Mouse (Mus musculus): ENCODE results near the gene Depdc7. TPM values are rescaled to one million over a fixed set of nuclear protein-coding genes. Genes with fewer than 3 reads are reported as not detected.

The Depdc7 gene
- 2.9 and 4.1 TPM in 2 replicates for polyA plus RNA-seq (2014; fragmentation: Nextera tagmentation; extraction: Ambion mirVana)

DNA sequence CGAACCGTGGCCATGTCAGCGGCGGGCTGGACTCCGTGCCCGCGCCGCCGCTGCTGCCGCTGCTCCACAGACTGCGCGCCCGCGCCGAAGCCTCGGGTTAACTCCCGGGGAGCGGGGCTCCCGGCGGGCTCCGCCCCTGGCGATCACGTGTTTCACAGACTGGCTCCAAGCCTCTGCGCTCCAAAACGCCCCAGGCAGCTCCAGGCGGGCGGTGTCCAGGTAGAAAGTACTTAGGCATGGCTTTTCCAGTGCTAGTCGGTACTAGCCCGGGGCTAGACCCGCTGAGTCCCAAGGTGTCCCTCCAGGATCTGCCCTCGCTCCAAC is at the start of gene Depdc7:
Gene Depdc7, minus strand, starts transcription at position 138 of the 324 bp plus-strand sequence.
- Histone ChIP-seq H3K27me3 (ENCODE audit: control insufficient read depth, insufficient read depth, low read length) (peaks cover 8% of the 10 kb centered on the region), H3K9me3 (ENCODE audit: control insufficient read depth, low read length) (no peaks in the 10 kb centered on the region), H3K27ac (ENCODE audit: low read depth, low read length) (no peak within 1 kb of the TSS), H3K36me3 (ENCODE audit: control insufficient read depth, insufficient read depth, low read length) (no peaks in the 10 kb centered on the region), H3K4me3 (ENCODE audit: low read depth, low read length) (peak within 1 kb of the TSS; percentile 74), H3K4me1 (ENCODE audit: control insufficient read depth, insufficient read depth, low read length) (0 out of 2 replicates have a peak, but pooled peaks cover 5% of the 10 kb centered on the region), H3K4me2 (ENCODE audit: low read depth) (peak within 1 kb of the TSS; percentile 96), H3K9ac (ENCODE audit: low read length) (peak within 1 kb of the TSS; percentile 77)
- DNase-seq (ENCODE audit: low spot score) (peak; percentile 86), ATAC-seq (ENCODE audit: insufficient read depth, low FRiP score, low TSS enrichment) (peak; percentile 89)
- WGBS: 1% methylated on average over 29 of the region's 31 CpGs

GRCm38 (mm10) chr2:104774763-104775162 is 32.1 kb upstream of the Depdc7 start:
- ATAC-seq (ENCODE audit: insufficient read depth, low FRiP score, low TSS enrichment) (no peak), DNase-seq (ENCODE audit: low spot score) (no peak)
- Histone ChIP-seq H3K4me3 (ENCODE audit: low read depth, low read length) (no peak overlapping the region), H3K4me2 (ENCODE audit: low read depth) (no peak overlapping the region), H3K4me1 (ENCODE audit: control insufficient read depth, insufficient read depth, low read length) (no peaks in the 10 kb centered on the region), H3K27me3 (ENCODE audit: control insufficient read depth, insufficient read depth, low read length) (no peaks in the 10 kb centered on the region), H3K27ac (ENCODE audit: low read depth, low read length) (no peak overlapping the region), H3K9ac (ENCODE audit: low read length) (no peak overlapping the region), H3K36me3 (ENCODE audit: control insufficient read depth, insufficient read depth, low read length) (peaks cover 5% of the 10 kb centered on the region), H3K9me3 (ENCODE audit: control insufficient read depth, low read length) (no peaks in the 10 kb centered on the region)
- 70% methylated on average over 1 of the region's 1 CpGs for WGBS

GRCm38 (mm10) chr2:104768697-104769096 is 26.0 kb upstream of the Depdc7 start:
- WGBS: 95% methylated on average over 1 of the region's 1 CpGs
- Histone ChIP-seq H3K4me2 (ENCODE audit: low read depth) (no peak overlapping the region), H3K9ac (ENCODE audit: low read length) (no peak overlapping the region), H3K27ac (ENCODE audit: low read depth, low read length) (no peak overlapping the region), H3K4me1 (ENCODE audit: control insufficient read depth, insufficient read depth, low read length) (no peaks in the 10 kb centered on the region), H3K27me3 (ENCODE audit: control insufficient read depth, insufficient read depth, low read length) (no peaks in the 10 kb centered on the region), H3K4me3 (ENCODE audit: low read depth, low read length) (no peak overlapping the region), H3K36me3 (ENCODE audit: control insufficient read depth, insufficient read depth, low read length) (peaks cover 5% of the 10 kb centered on the region), H3K9me3 (ENCODE audit: control insufficient read depth, low read length) (no peaks in the 10 kb centered on the region)
- no peak for ATAC-seq (ENCODE audit: insufficient read depth, low FRiP score, low TSS enrichment)
- no peak for DNase-seq (ENCODE audit: low spot score)

- Histone ChIP-seq H3K9ac (ENCODE audit: low read length) (no peak overlapping the region), H3K4me1 (ENCODE audit: control insufficient read depth, insufficient read depth, low read length) (no peaks in the 10 kb centered on the region), H3K4me3 (ENCODE audit: low read depth, low read length) (no peak overlapping the region), H3K27me3 (ENCODE audit: control insufficient read depth, insufficient read depth, low read length) (no peaks in the 10 kb centered on the region), H3K4me2 (ENCODE audit: low read depth) (no peak overlapping the region), H3K27ac (ENCODE audit: low read depth, low read length) (no peak overlapping the region), H3K9me3 (ENCODE audit: control insufficient read depth, low read length) (no peaks in the 10 kb centered on the region), H3K36me3 (ENCODE audit: control insufficient read depth, insufficient read depth, low read length) (peaks cover 5% of the 10 kb centered on the region)
- DNase-seq (ENCODE audit: low spot score): no peak
- no peak for ATAC-seq (ENCODE audit: insufficient read depth, low FRiP score, low TSS enrichment)
- WGBS: 91% methylated on average over 4 of the region's 4 CpGs
Measured at GRCm38 (mm10) chr2:104764018-104764417, 21.3 kb upstream of the Depdc7 start.

GRCm38 (mm10) chr2:104763134-104763703 is 20.5 kb upstream of the Depdc7 start:
- Histone ChIP-seq H3K4me1 (ENCODE audit: control insufficient read depth, insufficient read depth, low read length) (no peaks in the 10 kb centered on the region), H3K4me3 (ENCODE audit: low read depth, low read length) (no peak overlapping the region), H3K9me3 (ENCODE audit: control insufficient read depth, low read length) (no peaks in the 10 kb centered on the region), H3K36me3 (ENCODE audit: control insufficient read depth, insufficient read depth, low read length) (peaks cover 5% of the 10 kb centered on the region), H3K9ac (ENCODE audit: low read length) (no peak overlapping the region), H3K27me3 (ENCODE audit: control insufficient read depth, insufficient read depth, low read length) (no peaks in the 10 kb centered on the region), H3K4me2 (ENCODE audit: low read depth) (no peak overlapping the region), H3K27ac (ENCODE audit: low read depth, low read length) (no peak overlapping the region)
- no peak for ATAC-seq (ENCODE audit: insufficient read depth, low FRiP score, low TSS enrichment)
- WGBS: 84% methylated on average over 8 of the region's 8 CpGs
- DNase-seq (ENCODE audit: low spot score): no peak

DNA sequence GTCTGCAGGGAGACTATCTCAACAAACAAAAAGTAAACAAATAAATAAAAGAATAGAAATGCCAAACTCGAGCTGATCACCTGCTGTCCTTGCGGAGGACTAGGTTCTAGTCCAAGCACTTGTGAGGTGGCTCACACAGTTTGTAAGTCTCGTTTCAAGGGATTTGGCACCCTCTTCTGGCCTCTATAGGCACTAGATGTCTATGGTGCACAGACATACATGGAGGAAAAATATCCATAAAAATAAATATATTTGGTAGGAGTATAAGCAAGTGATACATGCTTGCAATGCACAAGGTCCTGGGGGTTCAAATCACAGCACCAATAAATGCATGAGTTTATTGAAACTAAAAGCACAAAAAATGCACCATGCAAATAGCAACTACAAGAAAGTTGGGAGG is 7.9 kb upstream of the Depdc7 start:
- ATAC-seq (ENCODE audit: insufficient read depth, low FRiP score, low TSS enrichment): no peak
- no peaks in the 10 kb centered on the region for H3K4me1 ChIP-seq (ENCODE audit: control insufficient read depth, insufficient read depth, low read length)
- no peak for DNase-seq (ENCODE audit: low spot score)
- H3K4me3 ChIP-seq (ENCODE audit: low read depth, low read length): no peak overlapping the region
- H3K4me2 ChIP-seq (ENCODE audit: low read depth): no peak overlapping the region
- no peaks in the 10 kb centered on the region for H3K27me3 ChIP-seq (ENCODE audit: control insufficient read depth, insufficient read depth, low read length)
- H3K9ac ChIP-seq (ENCODE audit: low read length): no peak overlapping the region
- no peak overlapping the region for H3K27ac ChIP-seq (ENCODE audit: low read depth, low read length)
- no peaks in the 10 kb centered on the region for H3K36me3 ChIP-seq (ENCODE audit: control insufficient read depth, insufficient read depth, low read length)
- 61% methylated on average over 3 of the region's 3 CpGs for WGBS
- H3K9me3 ChIP-seq (ENCODE audit: control insufficient read depth, low read length): no peaks in the 10 kb centered on the region

DNA sequence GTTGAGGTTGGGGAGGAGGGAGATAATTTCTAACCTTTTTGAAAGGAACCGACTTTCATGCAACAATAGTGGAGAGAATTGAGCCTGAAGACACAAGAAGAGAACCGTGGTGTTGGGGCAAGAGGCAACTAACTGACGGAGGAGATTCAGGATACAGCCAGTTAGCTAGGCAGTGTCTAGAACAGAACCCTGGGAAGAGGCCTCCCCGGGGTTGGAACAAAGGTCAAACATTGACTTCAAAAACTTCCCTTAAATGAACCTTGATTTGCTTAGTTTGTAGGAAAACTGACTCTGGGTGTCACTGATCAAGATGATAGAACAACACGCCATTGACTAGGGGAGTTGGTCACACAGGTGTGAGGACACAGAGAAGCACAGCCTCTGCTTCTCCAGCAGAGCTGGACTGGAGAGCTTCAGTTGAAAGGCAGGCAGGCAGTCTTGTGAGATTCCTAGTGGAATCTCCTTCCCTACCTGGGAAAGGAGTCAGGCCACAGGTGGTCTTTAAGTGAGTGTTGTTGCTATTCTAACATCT is 6.0 kb upstream of the Depdc7 start:
- ATAC-seq (ENCODE audit: insufficient read depth, low FRiP score, low TSS enrichment) (no peak), DNase-seq (ENCODE audit: low spot score) (no peak)
- no peaks in the 10 kb centered on the region for H3K4me1 ChIP-seq (ENCODE audit: control insufficient read depth, insufficient read depth, low read length)
- H3K9me3 ChIP-seq (ENCODE audit: control insufficient read depth, low read length): no peaks in the 10 kb centered on the region
- no peak overlapping the region for H3K4me3 ChIP-seq (ENCODE audit: low read depth, low read length)
- no peak overlapping the region for H3K4me2 ChIP-seq (ENCODE audit: low read depth)
- 78% methylated on average over 5 of the region's 5 CpGs for WGBS
- H3K27ac ChIP-seq (ENCODE audit: low read depth, low read length): no peak overlapping the region
- H3K36me3 ChIP-seq (ENCODE audit: control insufficient read depth, insufficient read depth, low read length): no peaks in the 10 kb centered on the region
- H3K27me3 ChIP-seq (ENCODE audit: control insufficient read depth, insufficient read depth, low read length): no peaks in the 10 kb centered on the region
- H3K9ac ChIP-seq (ENCODE audit: low read length): no peak overlapping the region

GRCm38 (mm10) chr2:104746251-104746650 is 3.6 kb upstream of the Depdc7 start:
- H3K9ac ChIP-seq (ENCODE audit: low read length): no peak overlapping the region
- ATAC-seq (ENCODE audit: insufficient read depth, low FRiP score, low TSS enrichment) (no peak), DNase-seq (ENCODE audit: low spot score) (no peak)
- H3K9me3 ChIP-seq (ENCODE audit: control insufficient read depth, low read length): no peaks in the 10 kb centered on the region
- H3K4me3 ChIP-seq (ENCODE audit: low read depth, low read length): no peak overlapping the region
- H3K27me3 ChIP-seq (ENCODE audit: control insufficient read depth, insufficient read depth, low read length): peaks cover 8% of the 10 kb centered on the region
- 53% methylated on average over 8 of the region's 8 CpGs for WGBS
- H3K4me1 ChIP-seq (ENCODE audit: control insufficient read depth, insufficient read depth, low read length): 0 out of 2 replicates have a peak, but pooled peaks cover 5% of the 10 kb centered on the region
- H3K36me3 ChIP-seq (ENCODE audit: control insufficient read depth, insufficient read depth, low read length): no peaks in the 10 kb centered on the region
- no peak overlapping the region for H3K27ac ChIP-seq (ENCODE audit: low read depth, low read length)
- no peak overlapping the region for H3K4me2 ChIP-seq (ENCODE audit: low read depth)

DNA sequence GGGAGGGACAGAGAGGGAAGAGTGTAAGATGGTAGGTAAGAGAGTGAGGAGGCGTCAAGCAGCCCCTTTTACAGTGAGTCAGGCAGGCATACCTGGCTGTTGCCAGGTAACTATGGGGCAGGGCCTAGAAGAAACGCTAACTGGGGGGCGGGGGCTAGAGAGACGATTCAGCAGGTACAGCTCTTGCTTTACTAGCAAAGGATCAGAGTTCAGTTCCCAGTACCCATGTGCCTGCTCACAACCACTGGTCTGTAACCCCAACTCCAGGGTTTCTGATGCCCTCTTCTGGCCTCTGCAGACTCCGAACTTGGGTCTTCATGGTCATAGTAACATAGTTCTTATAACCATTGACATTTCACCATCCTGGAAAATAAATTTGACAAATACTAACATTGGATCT is 1.3 kb upstream of the Depdc7 start:
- Histone ChIP-seq H3K9ac (ENCODE audit: low read length) (no peak overlapping the region), H3K27ac (ENCODE audit: low read depth, low read length) (no peak overlapping the region), H3K27me3 (ENCODE audit: control insufficient read depth, insufficient read depth, low read length) (peaks cover 8% of the 10 kb centered on the region), H3K36me3 (ENCODE audit: control insufficient read depth, insufficient read depth, low read length) (no peaks in the 10 kb centered on the region), H3K4me3 (ENCODE audit: low read depth, low read length) (no peak overlapping the region), H3K9me3 (ENCODE audit: control insufficient read depth, low read length) (no peaks in the 10 kb centered on the region), H3K4me2 (ENCODE audit: low read depth) (no peak overlapping the region), H3K4me1 (ENCODE audit: control insufficient read depth, insufficient read depth, low read length) (0 out of 2 replicates have a peak, but pooled peaks cover 5% of the 10 kb centered on the region)
- DNase-seq (ENCODE audit: low spot score) (no peak), ATAC-seq (ENCODE audit: insufficient read depth, low FRiP score, low TSS enrichment) (no peak)
- 38% methylated on average over 5 of the region's 5 CpGs for WGBS
